Mouse (Mus musculus): ENCODE measurements at regions not wholly inside any gene's neighbourhood (a gene's known extent, or its start where the extent isn't known, plus 50 kb on each side); places are given as distances from the start of the nearest gene placed in this dataset.
A peak's percentile ranks its signal among the peaks of the same experiment; 100 is the strongest.

DNA sequence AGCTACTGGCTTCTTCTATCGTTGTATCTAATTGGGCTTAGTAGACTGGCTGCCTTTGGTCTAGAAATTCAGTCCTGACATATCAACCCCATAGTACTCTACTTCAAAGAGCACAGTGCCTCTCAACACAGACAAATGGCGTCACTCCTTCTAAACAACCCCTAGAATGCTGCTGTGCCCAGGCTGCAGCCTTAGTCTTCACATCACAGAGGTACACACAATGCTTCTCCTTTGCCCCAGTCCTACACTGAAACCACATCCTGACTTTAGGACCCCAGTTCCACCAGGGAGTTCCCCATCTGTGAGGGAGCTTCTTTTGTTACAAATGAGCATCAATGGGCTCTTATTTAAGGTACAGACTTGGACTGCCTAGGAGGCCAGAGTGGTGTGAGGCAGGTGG lies 312.6 kb downstream of the Cd83 start:
- DNase-seq: no peak

- DNase-seq: no peak
These were observed 314.9 kb downstream of the Cd83 start for GRCm38 (mm10) chr13:44099511-44099910.

GRCm38 (mm10) chr13:44100125-44101067 lies 315.8 kb downstream of the Cd83 start:
- no peak for DNase-seq

GRCm38 (mm10) chr13:44101161-44101560 lies 316.6 kb downstream of the Cd83 start:
- no peak for DNase-seq

DNA sequence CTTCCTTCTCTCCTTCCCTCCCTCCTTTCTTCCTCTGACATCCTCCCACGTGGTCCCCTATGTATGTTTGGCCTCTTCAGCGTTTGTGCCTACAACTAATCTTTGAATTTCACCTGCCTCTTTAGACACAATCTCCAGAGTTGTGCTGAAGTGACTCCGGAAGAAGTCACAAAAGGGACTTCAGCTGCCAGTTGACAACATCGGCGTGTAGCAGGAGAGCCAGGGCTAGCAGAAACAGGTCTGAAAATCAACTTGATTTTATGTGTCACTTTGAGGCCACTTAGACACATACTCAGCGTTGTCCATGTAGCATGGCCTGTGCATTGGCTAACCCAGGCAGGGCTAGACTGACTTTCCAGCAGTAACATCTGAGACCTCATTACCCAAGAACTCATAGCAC lies 317.2 kb downstream of the Cd83 start:
- no peak for DNase-seq

DNA sequence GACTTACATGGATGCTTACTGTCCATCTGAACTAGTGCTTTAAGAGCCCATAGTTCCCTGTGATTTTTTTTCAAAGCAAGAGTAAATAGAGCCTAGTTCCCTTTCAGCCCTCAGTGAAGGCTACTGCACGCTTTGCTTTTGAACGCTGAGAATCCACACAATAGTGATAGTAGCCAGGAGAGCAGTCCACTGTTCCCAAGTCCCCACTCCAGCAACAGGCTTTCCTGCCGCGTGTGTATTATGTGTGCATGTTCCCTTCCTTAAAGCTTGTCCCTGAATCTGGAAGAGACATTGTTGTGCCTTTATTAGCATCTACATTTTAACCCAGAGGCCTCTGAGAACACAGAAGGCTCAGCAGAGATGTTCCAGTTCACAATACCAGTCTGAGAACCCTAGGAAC lies 317.7 kb downstream of the Cd83 start:
- DNase-seq: no peak

DNA sequence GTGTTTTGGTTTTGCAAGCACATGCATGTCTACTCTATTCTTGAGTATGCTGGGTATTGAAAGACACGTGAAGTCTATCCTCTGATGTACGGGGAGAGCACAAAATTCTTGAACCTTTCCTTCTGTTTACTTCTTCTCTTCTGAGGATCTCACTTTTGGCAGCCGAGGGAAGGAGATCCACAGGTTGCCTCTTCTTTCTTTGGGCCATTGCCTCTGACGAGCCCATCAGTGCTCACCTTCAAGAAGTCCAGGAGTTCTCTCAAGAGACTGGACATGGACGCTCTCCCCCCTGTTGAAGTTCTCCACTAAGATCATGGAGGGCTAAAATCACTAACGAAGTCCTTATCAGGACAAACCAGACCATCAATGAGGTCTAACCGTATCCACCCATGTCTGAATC lies 318.8 kb downstream of the Cd83 start:
- DNase-seq: no peak

GRCm38 (mm10) chr13:44105161-44105560 lies 320.6 kb downstream of the Cd83 start:
- DNase-seq: no peak

GRCm38 (mm10) chr13:44108695-44109094 lies 324.1 kb downstream of the Cd83 start:
- no peak for DNase-seq

- DNase-seq: no peak
These were observed 328.5 kb downstream of the Cd83 start for GRCm38 (mm10) chr13:44113043-44113442.

- DNase-seq: no peak
These were observed 330.3 kb downstream of the Cd83 start for GRCm38 (mm10) chr13:44114856-44115255.

GRCm38 (mm10) chr13:44117841-44118240 lies 333.3 kb downstream of the Cd83 start:
- no peak for DNase-seq

- no peak for DNase-seq
These were observed 334.3 kb downstream of the Cd83 start for GRCm38 (mm10) chr13:44118846-44119245.

DNA sequence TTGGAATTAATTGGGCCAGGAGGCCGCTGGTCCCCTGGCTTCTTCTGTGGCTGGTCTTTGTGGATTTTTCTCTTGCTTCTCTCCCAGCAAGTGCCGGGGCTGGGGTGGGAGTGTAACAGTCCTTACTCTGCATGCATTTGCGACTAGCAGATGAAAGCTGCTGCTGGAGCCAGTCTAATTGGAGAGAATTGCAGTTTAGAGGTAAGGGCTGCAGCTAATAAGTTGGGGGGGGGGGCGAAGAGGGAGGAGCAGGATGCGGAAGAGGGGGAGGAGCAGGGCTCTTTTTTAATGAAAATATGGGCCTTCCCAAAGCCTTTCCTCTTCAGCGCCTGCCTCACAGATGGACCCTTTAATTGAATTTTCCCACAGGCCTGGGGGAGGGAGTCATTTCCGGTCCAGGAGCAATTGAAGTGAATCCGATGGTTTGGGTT lies 336.7 kb downstream of the Cd83 start:
- no peak for DNase-seq

DNA sequence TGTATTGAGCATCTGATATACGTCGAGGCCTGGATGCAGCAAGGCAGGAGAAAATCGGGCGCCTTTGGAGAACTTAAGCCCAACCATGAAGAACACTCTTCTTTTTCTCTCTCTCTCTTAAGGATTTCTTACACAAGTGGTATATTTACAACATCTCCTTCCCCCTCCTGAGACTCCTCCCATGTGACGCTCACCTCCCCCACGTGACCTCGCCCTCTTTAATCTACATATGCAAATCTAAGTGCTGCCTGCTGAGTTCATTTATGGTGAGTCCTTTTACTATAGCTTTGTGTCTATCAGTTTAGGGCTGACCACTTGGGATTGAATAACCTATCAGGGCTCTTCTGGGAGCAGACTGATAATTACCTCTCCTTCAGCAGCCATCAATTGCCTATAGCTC lies 337.4 kb downstream of the Cd83 start:
- no peak for DNase-seq

DNA sequence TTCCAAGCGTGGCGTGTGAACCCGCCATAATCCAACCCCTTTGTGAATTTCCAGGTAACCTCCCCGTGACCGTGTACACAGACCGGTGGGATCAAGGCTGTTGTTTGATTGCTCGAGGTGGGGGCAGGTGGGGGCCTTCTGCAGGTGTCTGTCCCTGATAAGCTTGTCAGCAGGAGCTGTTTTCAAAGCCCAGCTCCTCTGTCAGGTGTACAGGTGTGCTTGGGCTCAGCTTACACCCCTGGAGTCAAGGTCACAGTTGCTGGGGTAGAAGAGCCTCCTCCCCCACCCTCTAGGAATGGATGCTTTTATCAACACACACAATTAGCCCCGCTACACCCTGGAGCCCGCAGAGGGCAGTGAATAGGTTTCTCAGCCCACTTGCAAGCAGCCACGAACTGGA lies 341.6 kb downstream of the Cd83 start:
- no peak for DNase-seq

DNA sequence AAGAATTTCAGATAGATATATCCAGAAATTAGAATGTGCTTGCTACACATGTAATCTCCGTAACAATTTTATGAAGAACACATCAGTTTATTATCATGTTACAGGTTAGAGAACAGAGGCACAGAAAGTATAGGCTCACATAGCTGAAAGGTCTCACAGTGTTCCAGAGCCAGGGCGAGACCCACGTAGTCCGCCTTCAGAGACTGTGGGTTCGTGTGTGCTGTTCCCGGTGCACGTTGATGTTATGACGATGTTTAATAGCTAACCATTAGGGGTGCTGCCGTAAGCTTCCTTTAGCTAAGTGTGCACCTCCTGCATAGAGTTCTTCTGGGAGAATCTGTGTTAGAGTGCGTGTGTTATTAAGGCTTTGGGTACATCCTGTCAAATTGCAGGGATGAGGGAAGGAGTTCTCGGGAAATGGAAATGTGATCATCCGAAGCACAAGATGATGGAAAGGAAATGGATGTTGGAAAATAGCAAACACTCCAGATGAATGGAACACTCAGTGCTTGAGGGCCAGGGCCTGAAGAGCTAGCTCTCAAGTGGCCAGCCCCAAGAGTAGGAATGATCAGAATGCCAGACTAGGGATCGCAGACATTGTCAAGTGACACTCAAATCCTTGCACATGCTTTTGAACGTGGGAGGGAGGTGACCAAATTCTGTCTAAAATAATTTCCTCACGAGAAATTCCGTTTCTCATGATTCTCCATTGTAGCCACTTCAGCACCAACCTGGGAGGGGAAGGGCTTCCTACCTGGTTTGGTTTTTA lies 344.1 kb downstream of the Cd83 start:
- peak; percentile 59 for DNase-seq

DNA sequence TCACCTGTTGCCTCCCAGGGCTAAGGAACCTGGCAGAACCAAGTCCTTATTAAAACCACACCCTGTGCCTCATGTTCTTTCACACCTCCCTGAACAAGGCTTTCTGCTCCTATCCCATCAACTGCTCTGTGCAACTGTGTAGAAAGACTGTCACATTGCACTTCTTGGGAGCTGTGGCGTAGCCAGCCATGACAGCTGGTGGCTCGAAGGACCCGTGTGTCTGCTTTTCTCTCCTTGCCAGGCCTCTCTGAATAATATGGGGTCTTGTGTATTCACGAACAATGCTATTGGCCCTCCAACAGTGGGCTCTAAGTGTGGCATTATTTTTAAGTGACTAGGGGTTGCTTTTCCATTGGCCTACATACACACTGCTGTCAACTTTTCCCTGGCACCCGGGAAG lies 347.3 kb downstream of the Cd83 start:
- no peak for DNase-seq

- no peak for DNase-seq
These were observed 347.9 kb downstream of the Cd83 start for GRCm38 (mm10) chr13:44132510-44132909.

DNA sequence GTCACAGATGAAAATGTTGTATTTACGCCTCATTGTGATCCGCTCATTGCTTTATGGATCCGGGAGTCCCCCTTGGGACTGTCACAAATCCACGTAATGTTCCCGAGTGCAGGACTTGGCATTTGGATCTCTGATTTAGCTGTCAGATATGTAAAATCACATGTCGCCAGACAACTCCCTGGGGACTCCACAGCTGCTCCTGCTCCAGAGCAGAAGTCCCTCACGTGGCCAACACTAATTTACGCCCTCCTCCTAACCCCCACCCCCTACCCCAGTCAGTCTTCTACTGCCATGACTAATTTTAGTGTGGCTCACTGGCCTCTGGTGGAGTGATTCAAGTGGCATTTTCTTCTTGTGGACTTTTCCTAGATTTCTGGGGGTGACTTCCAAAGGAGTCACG lies 348.9 kb downstream of the Cd83 start:
- no peak for DNase-seq

DNA sequence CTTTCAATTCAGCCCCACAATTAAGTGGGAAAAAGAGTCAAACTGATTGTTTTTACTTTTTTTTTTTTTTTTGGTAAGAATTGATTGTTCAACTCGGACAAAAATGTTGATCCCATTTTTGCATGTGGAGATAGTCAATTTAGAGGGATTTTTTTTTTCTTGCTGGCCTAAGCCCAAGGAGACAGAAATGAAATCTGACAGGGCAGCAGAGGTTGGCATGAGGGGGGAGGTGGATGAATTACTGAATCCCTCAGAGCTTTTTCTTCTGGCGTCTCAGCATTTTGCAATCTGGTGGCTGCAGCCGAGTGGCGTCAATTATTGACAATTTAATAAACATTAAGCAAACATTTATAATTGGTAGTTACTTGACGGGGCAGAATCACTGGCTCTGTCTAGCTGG lies 356.6 kb downstream of the Cd83 start:
- no peak for DNase-seq

GRCm38 (mm10) chr13:44145441-44145840 lies 360.9 kb downstream of the Cd83 start:
- no peak for DNase-seq

DNA sequence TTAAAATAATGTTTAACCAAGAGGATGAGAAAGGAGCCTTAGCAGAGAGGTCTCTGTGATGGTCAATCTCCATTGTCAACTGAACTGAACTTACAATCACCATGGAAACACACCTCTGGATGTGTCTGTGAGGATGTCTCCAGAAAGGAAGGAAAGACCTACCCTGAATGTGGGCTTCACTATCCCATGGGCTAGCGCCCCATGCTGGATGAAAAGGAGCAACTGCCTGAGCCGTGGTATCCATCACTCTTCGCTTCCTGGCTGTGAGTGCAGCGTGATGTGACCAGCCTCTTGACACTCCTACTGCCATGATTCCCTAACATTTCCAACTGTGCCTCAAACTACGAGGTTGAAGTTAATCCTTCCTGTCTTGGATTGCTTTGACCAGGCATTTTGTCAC lies 363.3 kb downstream of the Cd83 start:
- no peak for DNase-seq

DNA sequence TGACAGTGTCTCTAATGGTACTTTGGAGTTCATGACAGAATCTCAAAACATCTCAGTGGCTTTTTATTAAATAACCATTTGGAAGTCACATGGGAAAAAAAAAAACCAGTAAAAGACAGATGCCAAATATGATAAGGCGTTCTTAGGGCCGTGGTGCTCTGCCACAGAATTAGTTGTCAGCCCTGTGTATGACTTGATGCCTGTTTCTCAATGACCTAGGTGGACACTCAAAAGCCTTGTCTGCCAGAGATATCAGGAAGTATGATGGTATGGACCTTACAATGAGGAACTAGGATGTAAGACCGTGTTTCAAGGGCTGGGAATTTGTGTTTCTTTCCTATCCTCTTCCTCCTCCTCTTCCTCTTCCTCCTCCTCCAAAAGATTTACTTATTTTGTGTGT lies 364.9 kb downstream of the Cd83 start:
- no peak for DNase-seq
